Mouse (Mus musculus): ENCODE results near the gene Klc3. TPM values are rescaled to one million over a fixed set of nuclear protein-coding genes. Genes with fewer than 3 reads are reported as not detected.
A peak's percentile ranks its signal among the peaks of the same experiment; 100 is the strongest.

The Klc3 gene
- polyA plus RNA-seq, 1 experiment from 2014 or later = 17.5 TPM

DNA sequence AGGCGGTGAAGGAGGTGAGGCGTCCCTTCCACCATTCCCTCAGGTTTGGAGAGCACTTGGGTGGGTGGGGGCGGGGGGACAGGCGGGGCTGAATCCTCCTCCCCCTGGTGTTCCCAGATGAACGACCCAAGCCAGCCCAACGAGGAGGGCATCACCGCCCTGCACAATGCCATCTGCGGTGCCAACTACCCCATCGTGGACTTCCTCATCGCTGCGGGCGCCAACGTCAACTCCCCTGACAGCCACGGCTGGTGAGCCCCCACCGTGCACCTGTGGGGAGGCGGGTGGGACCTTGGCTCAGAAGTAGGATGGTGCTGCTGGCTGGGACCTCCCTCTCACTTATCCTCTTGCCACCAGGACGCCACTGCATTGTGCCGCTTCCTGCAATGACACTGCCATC is 28.5 kb downstream of the Klc3 start:
- H3K4me2 ChIP-seq (ENCODE audit: low read depth, low read length) = no peak overlapping the region
- no peak overlapping the region for H3K9ac ChIP-seq (ENCODE audit: low read length)
- WGBS = 72% methylated on average over 18 of the region's 18 CpGs
- no peak overlapping the region for H3K4me3 ChIP-seq (ENCODE audit: low read length)
- no peaks in the 10 kb centered on the region for H3K4me1 ChIP-seq (replicated peaks; ENCODE audit: control insufficient read depth, insufficient read depth, low read length)
- no peak overlapping the region for H3K27ac ChIP-seq (ENCODE audit: low read length)
- no peaks in the 10 kb centered on the region for H3K9me3 ChIP-seq (ENCODE audit: control insufficient read depth, low read length)
- H3K36me3 ChIP-seq (ENCODE audit: control insufficient read depth, insufficient read depth, low read length) = no peaks in the 10 kb centered on the region
- no peak for ATAC-seq (ENCODE audit: low read depth)
- H3K27me3 ChIP-seq (ENCODE audit: control insufficient read depth, insufficient read depth, low read depth, low read length) = no peaks in the 10 kb centered on the region

DNA sequence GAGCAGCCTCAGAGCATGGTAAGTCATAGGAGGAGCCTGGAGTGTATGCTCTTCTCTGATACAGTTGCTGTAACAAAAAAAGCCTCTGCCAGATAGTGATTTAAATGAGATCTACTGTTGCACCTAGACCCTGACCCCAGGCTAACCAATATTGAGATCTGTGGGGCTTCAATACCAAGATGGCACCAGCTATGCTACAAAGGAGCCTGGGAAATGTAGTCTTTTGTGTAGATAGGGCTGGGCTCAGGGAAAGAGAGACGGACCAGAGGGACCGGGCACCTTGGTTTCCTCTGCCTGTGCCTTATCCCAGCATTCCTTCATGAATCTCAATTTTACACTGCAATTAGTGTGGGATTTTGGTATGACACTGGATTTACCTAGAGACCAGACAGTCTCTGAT is 30.5 kb downstream of the Klc3 start:
- ATAC-seq (ENCODE audit: low read depth) = no peak
- Histone ChIP-seq H3K27ac (ENCODE audit: low read length) (no peak overlapping the region), H3K4me3 (ENCODE audit: low read length) (no peak overlapping the region), H3K9me3 (ENCODE audit: control insufficient read depth, low read length) (no peaks in the 10 kb centered on the region), H3K36me3 (ENCODE audit: control insufficient read depth, insufficient read depth, low read length) (no peaks in the 10 kb centered on the region), H3K27me3 (ENCODE audit: control insufficient read depth, insufficient read depth, low read depth, low read length) (no peaks in the 10 kb centered on the region; the same call in 1 of the 2 replicates), H3K4me2 (ENCODE audit: low read depth, low read length) (no peak overlapping the region), H3K9ac (ENCODE audit: low read length) (no peak overlapping the region), H3K4me1 (replicated peaks; ENCODE audit: control insufficient read depth, insufficient read depth, low read length) (peaks cover 3% of the 10 kb centered on the region)
- 91% methylated on average over 2 of the region's 2 CpGs for WGBS

GRCm38 (mm10) chr7:19369823-19370425 is 34.0 kb downstream of the Klc3 start:
- ATAC-seq (ENCODE audit: low read depth) = peak; percentile 61
- peak overlapping the region; percentile 56 for H3K9ac ChIP-seq (ENCODE audit: low read length)
- WGBS = 12% methylated on average over 46 of the region's 46 CpGs
- peak overlapping the region; percentile 36 for H3K4me3 ChIP-seq (ENCODE audit: low read length)
- peak overlapping the region; percentile 65 for H3K4me2 ChIP-seq (ENCODE audit: low read depth, low read length)
- H3K4me1 ChIP-seq (replicated peaks; ENCODE audit: control insufficient read depth, insufficient read depth, low read length) = peaks cover 3% of the 10 kb centered on the region
- no peak overlapping the region for H3K27ac ChIP-seq (ENCODE audit: low read length)
- no peaks in the 10 kb centered on the region; the same call in 1 of the 2 replicates for H3K27me3 ChIP-seq (ENCODE audit: control insufficient read depth, insufficient read depth, low read depth, low read length)
- no peaks in the 10 kb centered on the region for H3K9me3 ChIP-seq (ENCODE audit: control insufficient read depth, low read length)
- no peaks in the 10 kb centered on the region for H3K36me3 ChIP-seq (ENCODE audit: control insufficient read depth, insufficient read depth, low read length)

GRCm38 (mm10) chr7:19368380-19368779 is 35.5 kb downstream of the Klc3 start:
- ATAC-seq (ENCODE audit: low read depth) = peak; percentile 42

DNA sequence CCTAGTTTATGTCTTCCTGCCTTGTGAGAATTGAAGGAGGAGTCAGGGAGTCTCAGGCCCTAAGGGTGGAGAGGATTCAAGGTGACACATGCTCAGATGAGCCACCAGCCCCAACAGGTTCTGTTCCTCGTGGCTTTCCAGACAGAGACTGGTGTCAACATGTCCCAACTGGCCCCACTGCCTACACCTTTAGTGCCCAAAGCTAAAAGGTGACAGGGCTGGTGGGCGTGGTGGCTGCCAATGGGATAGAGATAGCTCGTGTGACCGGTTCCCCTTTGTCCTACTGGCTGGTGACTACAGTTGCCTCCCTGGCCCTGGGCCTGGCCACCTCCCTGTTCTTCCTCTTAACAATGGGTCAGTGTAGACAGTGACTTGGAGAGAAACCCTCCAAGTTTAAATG is 38.5 kb downstream of the Klc3 start:
- H3K4me2 ChIP-seq (ENCODE audit: low read depth, low read length) = no peak overlapping the region
- 71% methylated on average over 4 of the region's 4 CpGs for WGBS
- H3K4me1 ChIP-seq (replicated peaks; ENCODE audit: control insufficient read depth, insufficient read depth, low read length) = peaks cover 9% of the 10 kb centered on the region
- no peak overlapping the region for H3K9ac ChIP-seq (ENCODE audit: low read length)
- H3K27ac ChIP-seq (ENCODE audit: low read length) = no peak overlapping the region
- no peaks in the 10 kb centered on the region for H3K36me3 ChIP-seq (ENCODE audit: control insufficient read depth, insufficient read depth, low read length)
- no peak for ATAC-seq (ENCODE audit: low read depth)
- H3K9me3 ChIP-seq (ENCODE audit: control insufficient read depth, low read length) = no peaks in the 10 kb centered on the region
- no peaks in the 10 kb centered on the region; the same call in 1 of the 2 replicates for H3K27me3 ChIP-seq (ENCODE audit: control insufficient read depth, insufficient read depth, low read depth, low read length)
- H3K4me3 ChIP-seq (ENCODE audit: low read length) = no peak overlapping the region

More at GRCm38 (mm10) chr7:19368380-19368779, 35.5 kb downstream of the Klc3 start:
- Histone ChIP-seq H3K27ac (ENCODE audit: low read length) (no peak overlapping the region), H3K9ac (ENCODE audit: low read length) (no peak overlapping the region), H3K4me2 (ENCODE audit: low read depth, low read length) (no peak overlapping the region), H3K27me3 (ENCODE audit: control insufficient read depth, insufficient read depth, low read depth, low read length) (no peaks in the 10 kb centered on the region; the same call in 1 of the 2 replicates), H3K9me3 (ENCODE audit: control insufficient read depth, low read length) (no peaks in the 10 kb centered on the region), H3K4me1 (replicated peaks; ENCODE audit: control insufficient read depth, insufficient read depth, low read length) (peaks cover 3% of the 10 kb centered on the region), H3K36me3 (ENCODE audit: control insufficient read depth, insufficient read depth, low read length) (no peaks in the 10 kb centered on the region), H3K4me3 (ENCODE audit: low read length) (no peak overlapping the region)
- 15% methylated on average over 16 of the region's 16 CpGs for WGBS

GRCm38 (mm10) chr7:19363881-19364280 is 40.0 kb downstream of the Klc3 start:
- no peak overlapping the region for H3K4me3 ChIP-seq (ENCODE audit: low read length)
- H3K4me1 ChIP-seq (replicated peaks; ENCODE audit: control insufficient read depth, insufficient read depth, low read length) = peaks cover 7% of the 10 kb centered on the region
- H3K27me3 ChIP-seq (ENCODE audit: control insufficient read depth, insufficient read depth, low read depth, low read length) = no peaks in the 10 kb centered on the region
- H3K36me3 ChIP-seq (ENCODE audit: control insufficient read depth, insufficient read depth, low read length) = no peaks in the 10 kb centered on the region
- H3K27ac ChIP-seq (ENCODE audit: low read length) = no peak overlapping the region
- no peak overlapping the region for H3K9ac ChIP-seq (ENCODE audit: low read length)
- 2% methylated on average over 18 of the region's 18 CpGs for WGBS
- no peaks in the 10 kb centered on the region for H3K9me3 ChIP-seq (ENCODE audit: control insufficient read depth, low read length)
- ATAC-seq (ENCODE audit: low read depth) = no peak
- H3K4me2 ChIP-seq (ENCODE audit: low read depth, low read length) = no peak overlapping the region

DNA sequence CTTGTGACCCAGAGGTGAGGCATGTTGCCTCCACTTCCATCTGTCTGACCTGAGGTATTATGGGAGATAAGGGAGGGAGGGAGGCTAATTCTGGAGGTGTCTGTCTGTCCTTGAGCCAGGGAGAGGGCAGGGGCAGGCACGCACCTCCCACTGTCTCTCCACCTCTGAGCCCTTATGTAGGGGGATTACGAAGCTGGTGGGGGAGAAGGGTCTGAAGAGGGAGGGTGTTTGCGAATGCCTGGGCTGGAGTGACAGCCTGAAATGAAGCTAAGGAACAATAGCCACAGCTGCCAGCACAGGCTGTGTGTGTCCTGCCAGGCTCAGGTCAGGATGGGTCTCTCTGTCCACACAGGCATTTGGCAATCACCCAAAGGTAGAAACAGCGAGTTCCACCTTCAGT is 41.6 kb downstream of the Klc3 start:
- no peak overlapping the region for H3K27ac ChIP-seq (ENCODE audit: low read length)
- no peak for ATAC-seq (ENCODE audit: low read depth)
- no peaks in the 10 kb centered on the region for H3K36me3 ChIP-seq (ENCODE audit: control insufficient read depth, insufficient read depth, low read length)
- no peaks in the 10 kb centered on the region for H3K27me3 ChIP-seq (ENCODE audit: control insufficient read depth, insufficient read depth, low read depth, low read length)
- H3K9me3 ChIP-seq (ENCODE audit: control insufficient read depth, low read length) = no peaks in the 10 kb centered on the region
- H3K4me1 ChIP-seq (replicated peaks; ENCODE audit: control insufficient read depth, insufficient read depth, low read length) = peaks cover 9% of the 10 kb centered on the region
- peak overlapping the region; percentile 94; the same call in 1 of the 2 replicates for H3K4me2 ChIP-seq (ENCODE audit: low read depth, low read length)
- no peak overlapping the region for H3K9ac ChIP-seq (ENCODE audit: low read length)
- H3K4me3 ChIP-seq (ENCODE audit: low read length) = no peak overlapping the region
- 25% methylated on average over 4 of the region's 4 CpGs for WGBS

DNA sequence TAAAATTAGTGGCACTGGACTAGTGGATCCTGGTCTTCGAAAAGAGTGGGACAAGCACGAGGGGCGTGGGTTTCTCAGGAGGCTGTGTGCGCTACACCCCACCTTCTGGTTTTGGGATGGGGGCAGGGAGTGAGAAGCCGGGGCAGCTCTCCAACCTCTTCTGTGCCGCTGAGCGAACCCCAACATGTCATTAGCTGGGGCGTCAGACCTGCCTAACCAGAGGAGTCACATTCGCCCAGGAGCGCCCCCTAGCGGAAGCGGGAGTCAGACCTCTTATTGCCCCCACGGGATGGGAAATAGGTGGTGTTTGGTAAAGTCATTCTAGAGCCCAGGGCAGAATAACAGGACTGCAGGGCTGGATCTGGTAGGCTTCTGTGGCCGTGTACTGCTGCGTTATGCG is 42.2 kb downstream of the Klc3 start:
- H3K9me3 ChIP-seq (ENCODE audit: control insufficient read depth, low read length) = no peaks in the 10 kb centered on the region
- H3K36me3 ChIP-seq (ENCODE audit: control insufficient read depth, insufficient read depth, low read length) = no peaks in the 10 kb centered on the region
- H3K27me3 ChIP-seq (ENCODE audit: control insufficient read depth, insufficient read depth, low read depth, low read length) = no peaks in the 10 kb centered on the region
- H3K9ac ChIP-seq (ENCODE audit: low read length) = peak overlapping the region; percentile 73
- no peak for ATAC-seq (ENCODE audit: low read depth)
- peak overlapping the region; percentile 73 for H3K4me3 ChIP-seq (ENCODE audit: low read length)
- WGBS = 11% methylated on average over 16 of the region's 16 CpGs
- no peak overlapping the region for H3K27ac ChIP-seq (ENCODE audit: low read length)
- H3K4me2 ChIP-seq (ENCODE audit: low read depth, low read length) = peak overlapping the region; percentile 94
- peaks cover 9% of the 10 kb centered on the region for H3K4me1 ChIP-seq (replicated peaks; ENCODE audit: control insufficient read depth, insufficient read depth, low read length)

DNA sequence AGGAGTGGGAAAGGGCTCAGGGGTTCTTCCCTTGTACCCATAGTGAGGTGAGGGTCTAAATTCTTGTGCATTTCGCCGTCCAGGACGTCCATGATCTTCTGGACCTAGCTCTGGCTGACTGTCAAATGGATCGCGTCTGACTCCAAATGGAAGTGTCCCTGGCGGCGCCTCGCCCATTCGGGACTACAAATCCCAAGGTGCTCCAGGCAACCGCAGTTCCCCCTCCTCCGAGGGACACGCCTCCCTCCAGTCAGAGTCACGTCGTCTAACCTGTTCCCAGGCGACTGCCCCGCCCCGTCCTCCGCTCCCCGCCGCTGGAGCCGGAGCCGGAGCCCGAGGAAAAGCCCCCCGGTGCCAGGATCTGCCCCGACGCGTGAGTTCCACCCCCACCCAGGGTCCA is 43.0 kb downstream of the Klc3 start:
- H3K9ac ChIP-seq (ENCODE audit: low read length) = peak overlapping the region; percentile 73
- whole genome bisulfite sequencing = under 1% methylated on average over 27 of the region's 27 CpGs

More for the DNA sequence above, 43.0 kb downstream of the Klc3 start:
- H3K27ac ChIP-seq (ENCODE audit: low read length) = peak overlapping the region; percentile 10; the same call in 1 of the 2 replicates
- peak overlapping the region; percentile 94 for H3K4me2 ChIP-seq (ENCODE audit: low read depth, low read length)
- peak; percentile 81 for ATAC-seq (ENCODE audit: low read depth)
- H3K4me3 ChIP-seq (ENCODE audit: low read length) = peak overlapping the region; percentile 73
- no peaks in the 10 kb centered on the region for H3K9me3 ChIP-seq (ENCODE audit: control insufficient read depth, low read length)
- peaks cover 9% of the 10 kb centered on the region for H3K4me1 ChIP-seq (replicated peaks; ENCODE audit: control insufficient read depth, insufficient read depth, low read length)
- no peaks in the 10 kb centered on the region for H3K27me3 ChIP-seq (ENCODE audit: control insufficient read depth, insufficient read depth, low read depth, low read length)
- 0 out of 2 replicates have a peak, but pooled peaks cover 3% of the 10 kb centered on the region for H3K36me3 ChIP-seq (ENCODE audit: control insufficient read depth, insufficient read depth, low read length)
